Mouse (Mus musculus) heart, adult 2 months (tissue): ENCODE results near the gene Gpr22. TPM values are rescaled to one million over a fixed set of nuclear protein-coding genes. Genes with fewer than 3 reads are reported as not detected.
A peak's percentile ranks its signal among the peaks of the same experiment; 100 is the strongest.

ENCODE experiments used
- DNase-seq, 2 experiments: peaks; one replicate each; pipeline ENCODE4 v3.0.0; 2021
- H3K27ac ChIP-seq: fragments of 200-600 bp; 2 replicates; pipeline ENCODE4 v1.8.1; 2022
- H3K27me3 ChIP-seq: fragments of 200-500 bp; 2 replicates; pipeline ENCODE4 v1.6.1; 2012; ENCODE audit warnings: mild to moderate bottlenecking, low read length, inconsistent platforms, mixed read lengths; ENCODE audit not compliant: control insufficient read depth, insufficient read depth
- H3K36me3 ChIP-seq: fragments of 200-500 bp; 2 replicates; pipeline ENCODE4 v1.6.1; 2012; ENCODE audit warnings: low read length, inconsistent platforms; ENCODE audit not compliant: control insufficient read depth, insufficient read depth
- H3K4me1 ChIP-seq: fragments of 200-500 bp; 2 replicates; pipeline ENCODE4 v1.6.1; 2011; ENCODE audit warnings: low read length; ENCODE audit not compliant: control insufficient read depth, insufficient read depth
- H3K4me3 ChIP-seq: fragments of 200-600 bp; 2 replicates; pipeline ENCODE4 v1.8.1; 2022
- H3K79me2 ChIP-seq: fragments of 200-500 bp; replicated peaks from 2 replicates; pipeline ENCODE4 v1.6.1; 2012; ENCODE audit warnings: mild to moderate bottlenecking, inconsistent platforms, low read length, moderate library complexity, mixed read lengths; ENCODE audit not compliant: control insufficient read depth, insufficient read depth
- H3K9ac ChIP-seq: fragments of 200-500 bp; 2 replicates; pipeline ENCODE4 v1.6.1; 2012; ENCODE audit warnings: low read depth, mild to moderate bottlenecking, control low read depth, inconsistent platforms, low read length, mixed read lengths
- CTCF ChIP-seq: fragments of 200-600 bp; IDR thresholded peaks from 2 replicates; pipeline ENCODE4 v1.8.1; 2022; ENCODE audit warnings: antibody characterized with exemption, mild to moderate bottlenecking, moderate library complexity
- EP300 ChIP-seq: fragments of 200-500 bp; IDR thresholded peaks from 2 replicates; pipeline ENCODE4 v1.6.1; 2011; ENCODE audit warnings: low read depth, low read length, control low read depth; ENCODE audit not compliant: insufficient read depth
- POLR2A ChIP-seq: fragments of 200-500 bp; IDR thresholded peaks from 2 replicates; pipeline ENCODE4 v1.6.1; 2011; ENCODE audit warnings: mild to moderate bottlenecking, low read depth, low read length, control low read depth; ENCODE audit not compliant: insufficient read depth
- WGBS: fragments of 180-500 bp; shearing (Covaris S2); methylation state at CpG from one replicate; pipeline ENCODE4 v1.1.7; 2018; 5-methylcytosine and 5-hydroxymethylcytosine counted together
- intact Hi-C: fragments of 180-260 bp; cut with DNase I; formaldehyde crosslinking; loops from one replicate; pipeline ENCODE4 v1.15.1; 2025
- polyA plus RNA-seq: library from polyadenylated mRNA; depleted of rRNA; stranded (reverse); fragments of >200 nt; gene quantifications from 2 replicates; pipeline ENCODE4 v1.2.3, GENCODE M21; 2012
- total RNA-seq, 2 experiments: library from RNA; stranded (reverse); gene quantifications; 2 replicates each; pipeline ENCODE4 v1.2.3; 2021

Gene Gpr22
- total and polyA plus RNA-seq, 3 experiments, result 12.4 to 29.6 (median 19.0) TPM

- Histone ChIP-seq H3K4me3 (peak overlapping the region; percentile 37), H3K4me1 (no peaks in the 10 kb centered on the region), H3K36me3 (peaks cover 5% of the 10 kb centered on the region), H3K27ac (peak overlapping the region; percentile 56), H3K79me2 (no peaks in the 10 kb centered on the region), H3K27me3 (no peaks in the 10 kb centered on the region), H3K9ac (no peak overlapping the region)
- intact Hi-C loops, result loop anchor here (10.0 kb wide), 2 partner anchors 148 to 338 kb away; no protein-coding TSS in a partner anchor
- no peak for DNase-seq
- WGBS, result 68% methylated on average over 4 of the region's 4 CpGs
- TF ChIP-seq POLR2A, result no peak
- TF ChIP-seq EP300, result no peak
- no peak for TF ChIP-seq CTCF
Observed at GRCm38 (mm10) chr12:31712727-31713126, 1.0 kb downstream of the Gpr22 start.

GRCm38 (mm10) chr12:31712233-31712632 lies 1.5 kb downstream of the Gpr22 start:
- Histone ChIP-seq H3K79me2 (no peaks in the 10 kb centered on the region), H3K27ac (peak overlapping the region; percentile 56), H3K4me3 (peak overlapping the region; percentile 37), H3K36me3 (peaks cover 8% of the 10 kb centered on the region), H3K9ac (peak overlapping the region; percentile 59; the same call in 1 of the 2 replicates), H3K4me1 (no peaks in the 10 kb centered on the region), H3K27me3 (no peaks in the 10 kb centered on the region)
- TF ChIP-seq EP300 (no peak), POLR2A (no peak), CTCF (no peak)
- 37% methylated on average over 5 of the region's 5 CpGs for whole genome bisulfite sequencing
- DNase-seq, result no peak
- intact Hi-C loops, result loop anchor here (10.0 kb wide), 2 partner anchors 147 to 337 kb away; no protein-coding TSS in a partner anchor

- H3K27ac ChIP-seq, result peak overlapping the region; percentile 49
- H3K36me3 ChIP-seq, result peaks cover 9% of the 10 kb centered on the region
- no peak for TF ChIP-seq CTCF
- no peak for TF ChIP-seq POLR2A
- no peak for TF ChIP-seq EP300
- H3K27me3 ChIP-seq, result no peaks in the 10 kb centered on the region
- H3K79me2 ChIP-seq, result no peaks in the 10 kb centered on the region
- intact Hi-C loops, result loop anchor here (10.0 kb wide), 2 partner anchors 145 to 335 kb away; no protein-coding TSS in a partner anchor
- no peak for DNase-seq
- H3K4me3 ChIP-seq, result 0 out of 2 replicates have a peak overlapping the region, but pooled peaks have one; percentile 1
- WGBS, result 73% methylated on average over 6 of the region's 6 CpGs
- H3K4me1 ChIP-seq, result no peaks in the 10 kb centered on the region
- 0 out of 2 replicates have a peak overlapping the region, but pooled peaks have one; percentile 38 for H3K9ac ChIP-seq
Observed at GRCm38 (mm10) chr12:31709665-31710064, 4.1 kb downstream of the Gpr22 start.

GRCm38 (mm10) chr12:31707531-31707930 lies 6.2 kb downstream of the Gpr22 start:
- 50% methylated on average over 1 of the region's 1 CpGs for WGBS
- Histone ChIP-seq H3K27ac (peak overlapping the region; percentile 49), H3K79me2 (no peaks in the 10 kb centered on the region), H3K36me3 (peaks cover 9% of the 10 kb centered on the region), H3K9ac (no peak overlapping the region), H3K4me1 (peaks cover 2% of the 10 kb centered on the region; the same call in 1 of the 2 replicates), H3K4me3 (no peak overlapping the region), H3K27me3 (no peaks in the 10 kb centered on the region)
- intact Hi-C loops, result no loop called here
- DNase-seq, result no peak
- TF ChIP-seq CTCF (no peak), EP300 (no peak), POLR2A (no peak)

- no peak for TF ChIP-seq CTCF
- TF ChIP-seq EP300, result no peak
- no peak for TF ChIP-seq POLR2A
- 24% methylated on average over 2 of the region's 2 CpGs for WGBS
- H3K27ac ChIP-seq, result peak overlapping the region; percentile 33
- no peaks in the 10 kb centered on the region for H3K79me2 ChIP-seq
- DNase-seq, result peak in 1 of 2 experiments; percentile 25
- H3K27me3 ChIP-seq, result no peaks in the 10 kb centered on the region
- H3K9ac ChIP-seq, result no peak overlapping the region
- H3K4me1 ChIP-seq, result peaks cover 2% of the 10 kb centered on the region; the same call in 1 of the 2 replicates
- intact Hi-C loops, result no loop called here
- peaks cover 9% of the 10 kb centered on the region for H3K36me3 ChIP-seq
- no peak overlapping the region for H3K4me3 ChIP-seq
Observed at GRCm38 (mm10) chr12:31706168-31706567, 7.6 kb downstream of the Gpr22 start.

- H3K79me2 ChIP-seq, result no peaks in the 10 kb centered on the region
- 36% methylated on average over 6 of the region's 6 CpGs for WGBS
- DNase-seq, result peak; percentile 53 to 69
- H3K9ac ChIP-seq, result no peak overlapping the region
- intact Hi-C loops, result no loop called here
- H3K36me3 ChIP-seq, result peaks cover 5% of the 10 kb centered on the region
- H3K27me3 ChIP-seq, result no peaks in the 10 kb centered on the region
- peak overlapping the region; percentile 67 for H3K27ac ChIP-seq
- TF ChIP-seq CTCF (0 out of 2 replicates have a peak, but pooled peaks have one; percentile 19), EP300 (peak; percentile 89), POLR2A (0 out of 2 replicates have a peak, but pooled peaks have one; percentile 36)
- H3K4me1 ChIP-seq, result peaks cover 2% of the 10 kb centered on the region; the same call in 1 of the 2 replicates
- H3K4me3 ChIP-seq, result no peak overlapping the region
Observed at GRCm38 (mm10) chr12:31703904-31704303, 9.8 kb downstream of the Gpr22 start.
